Mouse (Mus musculus): Measurements from ENCODE around the gene Gm6899. TPM values are rescaled to one million over a fixed set of nuclear protein-coding genes. Genes with fewer than 3 reads are reported as not detected.

Gene Gm6899
- polyA plus RNA-seq, 1 experiment, result not detected

- H3K9me3 ChIP-seq (replicated peaks; ENCODE audit: control insufficient read depth, insufficient read depth, low read length, poor library complexity, severe bottlenecking), result no peaks in the 10 kb centered on the region
- no peaks in the 10 kb centered on the region for H3K36me3 ChIP-seq (ENCODE audit: control insufficient read depth, insufficient read depth, low read length, poor library complexity, severe bottlenecking)
- no peaks in the 10 kb centered on the region for H3K27me3 ChIP-seq (ENCODE audit: control insufficient read depth, insufficient read depth, low read length, poor library complexity, severe bottlenecking)
- no peak overlapping the region for H3K27ac ChIP-seq (ENCODE audit: insufficient read depth, low read length)
- no peaks in the 10 kb centered on the region for H3K4me1 ChIP-seq (ENCODE audit: control insufficient read depth, insufficient read depth, low read length)
- peak overlapping the region; percentile 92 for H3K4me3 ChIP-seq (ENCODE audit: low read depth, low read length)
- no peak for TF ChIP-seq EP300 (IDR thresholded peaks at IDR 0.05; ENCODE audit: insufficient read depth, low read depth, low read length)
- TF ChIP-seq CTCF (IDR thresholded peaks at IDR 0.05; ENCODE audit: low read depth, low read length), result no peak
- TF ChIP-seq POLR2A (IDR thresholded peaks at IDR 0.05; ENCODE audit: insufficient read depth, low read length), result no peak
- peak overlapping the region; percentile 87 for H3K9ac ChIP-seq (ENCODE audit: low read depth, poor library complexity, severe bottlenecking)
Measured at GRCm38 (mm10) chr11:26592395-26593053, 517 bp upstream of the Gm6899 start.

- Histone ChIP-seq H3K27ac (ENCODE audit: insufficient read depth, low read length) (no peak overlapping the region), H3K4me1 (ENCODE audit: control insufficient read depth, insufficient read depth, low read length) (no peaks in the 10 kb centered on the region), H3K36me3 (ENCODE audit: control insufficient read depth, insufficient read depth, low read length, poor library complexity, severe bottlenecking) (no peaks in the 10 kb centered on the region), H3K27me3 (ENCODE audit: control insufficient read depth, insufficient read depth, low read length, poor library complexity, severe bottlenecking) (no peaks in the 10 kb centered on the region), H3K4me3 (ENCODE audit: low read depth, low read length) (no peak overlapping the region), H3K9ac (ENCODE audit: low read depth, poor library complexity, severe bottlenecking) (no peak overlapping the region), H3K9me3 (replicated peaks; ENCODE audit: control insufficient read depth, insufficient read depth, low read length, poor library complexity, severe bottlenecking) (no peaks in the 10 kb centered on the region)
- TF ChIP-seq POLR2A (IDR thresholded peaks at IDR 0.05; ENCODE audit: insufficient read depth, low read length), result no peak
- no peak for TF ChIP-seq CTCF (IDR thresholded peaks at IDR 0.05; ENCODE audit: low read depth, low read length)
- no peak for TF ChIP-seq EP300 (IDR thresholded peaks at IDR 0.05; ENCODE audit: insufficient read depth, low read depth, low read length)
Measured at GRCm38 (mm10) chr11:26594487-26594886, 1.4 kb downstream of the Gm6899 start.

- Histone ChIP-seq H3K4me1 (ENCODE audit: control insufficient read depth, insufficient read depth, low read length) (no peaks in the 10 kb centered on the region), H3K27me3 (ENCODE audit: control insufficient read depth, insufficient read depth, low read length, poor library complexity, severe bottlenecking) (no peaks in the 10 kb centered on the region), H3K27ac (ENCODE audit: insufficient read depth, low read length) (no peak overlapping the region), H3K4me3 (ENCODE audit: low read depth, low read length) (no peak overlapping the region), H3K9me3 (replicated peaks; ENCODE audit: control insufficient read depth, insufficient read depth, low read length, poor library complexity, severe bottlenecking) (no peaks in the 10 kb centered on the region), H3K36me3 (ENCODE audit: control insufficient read depth, insufficient read depth, low read length, poor library complexity, severe bottlenecking) (no peaks in the 10 kb centered on the region), H3K9ac (ENCODE audit: low read depth, poor library complexity, severe bottlenecking) (no peak overlapping the region)
- no peak for TF ChIP-seq EP300 (IDR thresholded peaks at IDR 0.05; ENCODE audit: insufficient read depth, low read depth, low read length)
- no peak for TF ChIP-seq CTCF (IDR thresholded peaks at IDR 0.05; ENCODE audit: low read depth, low read length)
- TF ChIP-seq POLR2A (IDR thresholded peaks at IDR 0.05; ENCODE audit: insufficient read depth, low read length), result no peak
Measured at GRCm38 (mm10) chr11:26596186-26596585, 3.1 kb downstream of the Gm6899 start.

- no peaks in the 10 kb centered on the region for H3K36me3 ChIP-seq (ENCODE audit: control insufficient read depth, insufficient read depth, low read length, poor library complexity, severe bottlenecking)
- TF ChIP-seq POLR2A (IDR thresholded peaks at IDR 0.05; ENCODE audit: insufficient read depth, low read length) (no peak), EP300 (IDR thresholded peaks at IDR 0.05; ENCODE audit: insufficient read depth, low read depth, low read length) (no peak), CTCF (IDR thresholded peaks at IDR 0.05; ENCODE audit: low read depth, low read length) (no peak)
- no peaks in the 10 kb centered on the region for H3K27me3 ChIP-seq (ENCODE audit: control insufficient read depth, insufficient read depth, low read length, poor library complexity, severe bottlenecking)
- no peak overlapping the region for H3K9ac ChIP-seq (ENCODE audit: low read depth, poor library complexity, severe bottlenecking)
- H3K4me1 ChIP-seq (ENCODE audit: control insufficient read depth, insufficient read depth, low read length), result no peaks in the 10 kb centered on the region
- no peaks in the 10 kb centered on the region for H3K9me3 ChIP-seq (replicated peaks; ENCODE audit: control insufficient read depth, insufficient read depth, low read length, poor library complexity, severe bottlenecking)
- no peak overlapping the region for H3K27ac ChIP-seq (ENCODE audit: insufficient read depth, low read length)
- H3K4me3 ChIP-seq (ENCODE audit: low read depth, low read length), result no peak overlapping the region
Measured at GRCm38 (mm10) chr11:26597145-26597544, 4.1 kb downstream of the Gm6899 start.

DNA sequence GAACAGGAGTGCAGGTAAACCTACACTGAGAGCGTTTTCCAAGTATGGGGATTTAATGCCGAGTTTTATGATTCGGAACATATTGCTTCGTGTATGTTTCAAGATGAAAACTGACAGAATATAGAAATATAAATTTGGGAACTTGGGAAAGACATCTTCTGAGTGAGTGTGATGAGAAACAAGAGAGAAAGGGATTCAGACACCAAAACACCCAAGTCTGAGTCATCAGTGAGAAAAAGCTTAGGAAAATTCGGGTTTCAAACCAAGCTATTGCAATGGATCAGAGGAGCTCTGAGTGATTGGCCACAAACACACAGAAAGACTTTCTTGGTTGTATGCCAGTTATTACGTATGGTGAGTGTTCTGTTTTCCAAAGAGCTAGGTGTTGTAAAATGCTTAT, 4.7 kb downstream of the Gm6899 start:
- no peak overlapping the region for H3K4me3 ChIP-seq (ENCODE audit: low read depth, low read length)
- H3K36me3 ChIP-seq (ENCODE audit: control insufficient read depth, insufficient read depth, low read length, poor library complexity, severe bottlenecking), result no peaks in the 10 kb centered on the region
- no peaks in the 10 kb centered on the region for H3K4me1 ChIP-seq (ENCODE audit: control insufficient read depth, insufficient read depth, low read length)
- no peak overlapping the region for H3K9ac ChIP-seq (ENCODE audit: low read depth, poor library complexity, severe bottlenecking)
- no peaks in the 10 kb centered on the region for H3K9me3 ChIP-seq (replicated peaks; ENCODE audit: control insufficient read depth, insufficient read depth, low read length, poor library complexity, severe bottlenecking)
- H3K27me3 ChIP-seq (ENCODE audit: control insufficient read depth, insufficient read depth, low read length, poor library complexity, severe bottlenecking), result no peaks in the 10 kb centered on the region
- TF ChIP-seq CTCF (IDR thresholded peaks at IDR 0.05; ENCODE audit: low read depth, low read length) (no peak), EP300 (IDR thresholded peaks at IDR 0.05; ENCODE audit: insufficient read depth, low read depth, low read length) (no peak), POLR2A (IDR thresholded peaks at IDR 0.05; ENCODE audit: insufficient read depth, low read length) (no peak)
- H3K27ac ChIP-seq (ENCODE audit: insufficient read depth, low read length), result no peak overlapping the region

DNA sequence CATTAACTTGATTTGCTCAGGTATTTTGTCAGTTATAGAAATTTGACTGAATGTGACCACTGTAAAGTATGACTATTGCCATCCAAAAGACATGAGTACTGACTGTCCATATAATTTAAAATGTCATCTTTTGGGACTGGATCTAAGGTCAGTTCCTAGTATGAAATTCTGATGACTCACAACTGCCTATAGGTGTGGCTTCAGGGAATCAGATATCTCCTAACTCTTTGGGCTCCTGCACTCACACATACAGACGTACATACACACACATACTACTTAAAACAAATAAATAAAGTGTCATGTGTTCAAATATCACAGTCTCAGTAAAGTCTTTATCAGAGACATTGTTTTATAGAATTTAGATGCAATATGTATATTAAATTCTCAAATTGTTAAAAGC, 5.8 kb downstream of the Gm6899 start:
- TF ChIP-seq EP300 (IDR thresholded peaks at IDR 0.05; ENCODE audit: insufficient read depth, low read depth, low read length) (no peak), CTCF (IDR thresholded peaks at IDR 0.05; ENCODE audit: low read depth, low read length) (no peak), POLR2A (IDR thresholded peaks at IDR 0.05; ENCODE audit: insufficient read depth, low read length) (no peak)
- H3K9ac ChIP-seq (ENCODE audit: low read depth, poor library complexity, severe bottlenecking), result no peak overlapping the region
- no peak overlapping the region for H3K27ac ChIP-seq (ENCODE audit: insufficient read depth, low read length)
- H3K9me3 ChIP-seq (replicated peaks; ENCODE audit: control insufficient read depth, insufficient read depth, low read length, poor library complexity, severe bottlenecking), result no peaks in the 10 kb centered on the region
- no peaks in the 10 kb centered on the region for H3K27me3 ChIP-seq (ENCODE audit: control insufficient read depth, insufficient read depth, low read length, poor library complexity, severe bottlenecking)
- H3K4me1 ChIP-seq (ENCODE audit: control insufficient read depth, insufficient read depth, low read length), result no peaks in the 10 kb centered on the region
- H3K4me3 ChIP-seq (ENCODE audit: low read depth, low read length), result no peak overlapping the region
- no peaks in the 10 kb centered on the region for H3K36me3 ChIP-seq (ENCODE audit: control insufficient read depth, insufficient read depth, low read length, poor library complexity, severe bottlenecking)
